Mouse (Mus musculus): Measurements from ENCODE around the gene Egfl7. TPM values are rescaled to one million over a fixed set of nuclear protein-coding genes. Genes with fewer than 3 reads are reported as not detected.

The Egfl7 gene
- polyA plus RNA-seq, 1 experiment from 2014 or later, result 75.7 TPM

GRCm38 (mm10) chr2:26598462-26598861, 18.6 kb downstream of the Egfl7 start:
- H3K4me3 ChIP-seq (ENCODE audit: low read depth, low read length), result no peak overlapping the region
- H3K27ac ChIP-seq (ENCODE audit: low read depth, low read length), result no peak overlapping the region
- H3K9me3 ChIP-seq (ENCODE audit: control insufficient read depth, low read length), result no peaks in the 10 kb centered on the region
- no peak overlapping the region for H3K4me2 ChIP-seq (ENCODE audit: low read depth)
- WGBS, result 86% methylated on average over 3 of the region's 3 CpGs
- ATAC-seq (ENCODE audit: insufficient read depth, low FRiP score, low TSS enrichment), result no peak
- no peak overlapping the region for H3K9ac ChIP-seq (ENCODE audit: low read length)
- H3K36me3 ChIP-seq (ENCODE audit: control insufficient read depth, insufficient read depth, low read length), result peaks cover 2% of the 10 kb centered on the region; the same call in 1 of the 2 replicates
- H3K27me3 ChIP-seq (ENCODE audit: control insufficient read depth, insufficient read depth, low read length), result peaks cover 10% of the 10 kb centered on the region
- DNase-seq (ENCODE audit: low spot score), result no peak
- peaks cover under 1% of the 10 kb centered on the region; the same call in 1 of the 2 replicates for H3K4me1 ChIP-seq (ENCODE audit: control insufficient read depth, insufficient read depth, low read length)

- ATAC-seq (ENCODE audit: insufficient read depth, low FRiP score, low TSS enrichment) (no peak), DNase-seq (ENCODE audit: low spot score) (no peak)
- no peak overlapping the region for H3K27ac ChIP-seq (ENCODE audit: low read depth, low read length)
- peaks cover under 1% of the 10 kb centered on the region; the same call in 1 of the 2 replicates for H3K36me3 ChIP-seq (ENCODE audit: control insufficient read depth, insufficient read depth, low read length)
- WGBS, result 84% methylated on average over 4 of the region's 4 CpGs
- no peak overlapping the region for H3K4me3 ChIP-seq (ENCODE audit: low read depth, low read length)
- peaks cover 22% of the 10 kb centered on the region for H3K27me3 ChIP-seq (ENCODE audit: control insufficient read depth, insufficient read depth, low read length)
- no peaks in the 10 kb centered on the region for H3K9me3 ChIP-seq (ENCODE audit: control insufficient read depth, low read length)
- no peak overlapping the region for H3K9ac ChIP-seq (ENCODE audit: low read length)
- H3K4me1 ChIP-seq (ENCODE audit: control insufficient read depth, insufficient read depth, low read length), result peaks cover 7% of the 10 kb centered on the region; the same call in 1 of the 2 replicates
- H3K4me2 ChIP-seq (ENCODE audit: low read depth), result no peak overlapping the region
Measured at GRCm38 (mm10) chr2:26599965-26600364, 20.2 kb downstream of the Egfl7 start.

GRCm38 (mm10) chr2:26600664-26601063, 20.9 kb downstream of the Egfl7 start:
- ATAC-seq (ENCODE audit: insufficient read depth, low FRiP score, low TSS enrichment), result no peak
- Histone ChIP-seq H3K4me2 (ENCODE audit: low read depth) (no peak overlapping the region), H3K9ac (ENCODE audit: low read length) (no peak overlapping the region), H3K36me3 (ENCODE audit: control insufficient read depth, insufficient read depth, low read length) (no peaks in the 10 kb centered on the region), H3K27me3 (ENCODE audit: control insufficient read depth, insufficient read depth, low read length) (peaks cover 22% of the 10 kb centered on the region), H3K9me3 (ENCODE audit: control insufficient read depth, low read length) (no peaks in the 10 kb centered on the region), H3K4me3 (ENCODE audit: low read depth, low read length) (no peak overlapping the region), H3K4me1 (ENCODE audit: control insufficient read depth, insufficient read depth, low read length) (peaks cover 7% of the 10 kb centered on the region; the same call in 1 of the 2 replicates), H3K27ac (ENCODE audit: low read depth, low read length) (no peak overlapping the region)
- WGBS, result 89% methylated on average over 2 of the region's 2 CpGs
- DNase-seq (ENCODE audit: low spot score), result no peak

- H3K27ac ChIP-seq (ENCODE audit: low read depth, low read length), result no peak overlapping the region
- no peaks in the 10 kb centered on the region for H3K9me3 ChIP-seq (ENCODE audit: control insufficient read depth, low read length)
- H3K4me1 ChIP-seq (ENCODE audit: control insufficient read depth, insufficient read depth, low read length), result peaks cover 7% of the 10 kb centered on the region; the same call in 1 of the 2 replicates
- ATAC-seq (ENCODE audit: insufficient read depth, low FRiP score, low TSS enrichment), result no peak
- WGBS, result 74% methylated on average over 1 of the region's 1 CpGs
- H3K27me3 ChIP-seq (ENCODE audit: control insufficient read depth, insufficient read depth, low read length), result peaks cover 22% of the 10 kb centered on the region
- no peak for DNase-seq (ENCODE audit: low spot score)
- no peak overlapping the region for H3K4me3 ChIP-seq (ENCODE audit: low read depth, low read length)
- H3K9ac ChIP-seq (ENCODE audit: low read length), result no peak overlapping the region
- no peak overlapping the region for H3K4me2 ChIP-seq (ENCODE audit: low read depth)
- no peaks in the 10 kb centered on the region for H3K36me3 ChIP-seq (ENCODE audit: control insufficient read depth, insufficient read depth, low read length)
Measured at GRCm38 (mm10) chr2:26601595-26601994, 21.8 kb downstream of the Egfl7 start.

GRCm38 (mm10) chr2:26602631-26603030, 22.8 kb downstream of the Egfl7 start:
- Histone ChIP-seq H3K36me3 (ENCODE audit: control insufficient read depth, insufficient read depth, low read length) (no peaks in the 10 kb centered on the region), H3K9me3 (ENCODE audit: control insufficient read depth, low read length) (no peaks in the 10 kb centered on the region), H3K27ac (ENCODE audit: low read depth, low read length) (no peak overlapping the region), H3K9ac (ENCODE audit: low read length) (no peak overlapping the region), H3K27me3 (ENCODE audit: control insufficient read depth, insufficient read depth, low read length) (peaks cover 22% of the 10 kb centered on the region), H3K4me1 (ENCODE audit: control insufficient read depth, insufficient read depth, low read length) (peaks cover 7% of the 10 kb centered on the region; the same call in 1 of the 2 replicates), H3K4me2 (ENCODE audit: low read depth) (no peak overlapping the region), H3K4me3 (ENCODE audit: low read depth, low read length) (no peak overlapping the region)
- WGBS, result 79% methylated on average over 5 of the region's 5 CpGs
- DNase-seq (ENCODE audit: low spot score) (no peak), ATAC-seq (ENCODE audit: insufficient read depth, low FRiP score, low TSS enrichment) (no peak)

GRCm38 (mm10) chr2:26603159-26603558, 23.3 kb downstream of the Egfl7 start:
- H3K9me3 ChIP-seq (ENCODE audit: control insufficient read depth, low read length), result no peaks in the 10 kb centered on the region
- DNase-seq (ENCODE audit: low spot score), result no peak
- peaks cover 7% of the 10 kb centered on the region; the same call in 1 of the 2 replicates for H3K4me1 ChIP-seq (ENCODE audit: control insufficient read depth, insufficient read depth, low read length)
- ATAC-seq (ENCODE audit: insufficient read depth, low FRiP score, low TSS enrichment), result no peak
- WGBS, result 16% methylated on average over 6 of the region's 6 CpGs
- no peaks in the 10 kb centered on the region for H3K36me3 ChIP-seq (ENCODE audit: control insufficient read depth, insufficient read depth, low read length)
- peak overlapping the region; percentile 53 for H3K4me3 ChIP-seq (ENCODE audit: low read depth, low read length)
- peak overlapping the region; percentile 81 for H3K4me2 ChIP-seq (ENCODE audit: low read depth)
- peaks cover 22% of the 10 kb centered on the region for H3K27me3 ChIP-seq (ENCODE audit: control insufficient read depth, insufficient read depth, low read length)
- peak overlapping the region; percentile 60 for H3K9ac ChIP-seq (ENCODE audit: low read length)
- no peak overlapping the region for H3K27ac ChIP-seq (ENCODE audit: low read depth, low read length)

GRCm38 (mm10) chr2:26603720-26604671, 24.2 kb downstream of the Egfl7 start, which contains the start of gene Agpat2:
Gene Agpat2, minus strand, starts transcription at chr2:26604417.
- ATAC-seq (ENCODE audit: insufficient read depth, low FRiP score, low TSS enrichment) (peak; percentile 31; the same call in 1 of the 2 replicates), DNase-seq (ENCODE audit: low spot score) (peak; percentile 69)
- WGBS, result under 1% methylated on average over 91 of the region's 103 CpGs
- peaks cover 7% of the 10 kb centered on the region; the same call in 1 of the 2 replicates for H3K4me1 ChIP-seq (ENCODE audit: control insufficient read depth, insufficient read depth, low read length)
- H3K4me3 ChIP-seq (ENCODE audit: low read depth, low read length), result peak within 1 kb of the TSS; percentile 53
- no peaks in the 10 kb centered on the region for H3K36me3 ChIP-seq (ENCODE audit: control insufficient read depth, insufficient read depth, low read length)
- no peaks in the 10 kb centered on the region for H3K9me3 ChIP-seq (ENCODE audit: control insufficient read depth, low read length)
- peak within 1 kb of the TSS; percentile 81 for H3K4me2 ChIP-seq (ENCODE audit: low read depth)
- peaks cover 22% of the 10 kb centered on the region for H3K27me3 ChIP-seq (ENCODE audit: control insufficient read depth, insufficient read depth, low read length)
- peak within 1 kb of the TSS; percentile 60 for H3K9ac ChIP-seq (ENCODE audit: low read length)
- H3K27ac ChIP-seq (ENCODE audit: low read depth, low read length), result no peak within 1 kb of the TSS

GRCm38 (mm10) chr2:26605331-26605730, 25.5 kb downstream of the Egfl7 start:
- no peaks in the 10 kb centered on the region for H3K9me3 ChIP-seq (ENCODE audit: control insufficient read depth, low read length)
- WGBS, result 78% methylated on average over 8 of the region's 8 CpGs
- no peak overlapping the region for H3K9ac ChIP-seq (ENCODE audit: low read length)
- no peaks in the 10 kb centered on the region for H3K36me3 ChIP-seq (ENCODE audit: control insufficient read depth, insufficient read depth, low read length)
- peaks cover 7% of the 10 kb centered on the region; the same call in 1 of the 2 replicates for H3K4me1 ChIP-seq (ENCODE audit: control insufficient read depth, insufficient read depth, low read length)
- H3K4me3 ChIP-seq (ENCODE audit: low read depth, low read length), result no peak overlapping the region
- DNase-seq (ENCODE audit: low spot score) (no peak), ATAC-seq (ENCODE audit: insufficient read depth, low FRiP score, low TSS enrichment) (no peak)
- H3K27ac ChIP-seq (ENCODE audit: low read depth, low read length), result no peak overlapping the region
- H3K4me2 ChIP-seq (ENCODE audit: low read depth), result no peak overlapping the region
- H3K27me3 ChIP-seq (ENCODE audit: control insufficient read depth, insufficient read depth, low read length), result peaks cover 22% of the 10 kb centered on the region
